Mouse (Mus musculus) spleen, adult 2 months (tissue): ENCODE data around the gene Sbno1.

Experiments
- CTCF ChIP-seq: fragments of 200-500 bp; IDR thresholded peaks from 2 replicates; pipeline ENCODE4 v1.5.1; 2011; ENCODE audit warnings: mild to moderate bottlenecking, inconsistent platforms; ENCODE audit not compliant: insufficient read depth, insufficient read length, insufficient replicate concordance; ENCODE audit errors: extremely low read depth
- POLR2A ChIP-seq: fragments of 200-500 bp; IDR thresholded peaks from 2 replicates; pipeline ENCODE4 v1.6.1; 2011; ENCODE audit warnings: low read depth, low read length, inconsistent platforms

DNA sequence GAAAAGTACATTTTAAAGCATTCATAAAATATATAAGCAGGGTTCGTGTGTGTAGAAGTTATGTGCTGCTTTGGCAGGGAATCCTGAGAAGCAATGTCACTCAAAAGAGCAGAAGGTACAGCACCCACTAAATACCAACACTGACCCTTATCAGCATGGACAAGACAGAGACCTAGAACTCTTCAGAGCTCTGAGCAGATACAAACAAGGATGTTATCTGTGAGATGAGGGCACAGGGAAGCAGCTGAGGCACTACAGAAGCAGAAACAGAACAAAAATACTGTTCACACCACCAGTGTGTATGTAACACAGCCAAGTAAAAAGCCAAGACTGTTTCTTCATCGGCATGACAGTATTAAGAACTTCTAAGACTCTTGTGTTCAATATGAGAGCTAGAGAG, 6.9 kb downstream of the Sbno1 start:
- TF ChIP-seq CTCF (no peak), POLR2A (no peak)
